Mouse (Mus musculus) neural tube, embryonic 14.5 days (tissue): Measurements from ENCODE around the gene Atxn7l1. TPM values are rescaled to one million over a fixed set of nuclear protein-coding genes. Genes with fewer than 3 reads are reported as not detected.

ENCODE experiments used
- ATAC-seq: fragments of 200-750 bp; cut with Nextera tagmentation; 2 replicates; pipeline ENCODE4 v1.8.0; 2017; ENCODE audit warnings: low read depth, mild to moderate bottlenecking, moderate TSS enrichment, moderate library complexity
- H3K27ac ChIP-seq: fragments of 300-500 bp; sonication (generic); 2 replicates; pipeline ENCODE4 v1.5.1; 2014; ENCODE audit warnings: low read depth, mild to moderate bottlenecking, control low read depth, low read length, moderate library complexity, mixed read lengths
- H3K27me3 ChIP-seq: fragments of 300-500 bp; sonication (generic); 2 replicates; pipeline ENCODE4 v1.6.1; 2014; ENCODE audit warnings: low read length; ENCODE audit not compliant: control insufficient read depth, insufficient read depth
- H3K36me3 ChIP-seq: fragments of 300-500 bp; sonication (generic); 2 replicates; pipeline ENCODE4 v1.6.1; 2014; ENCODE audit warnings: low read length, mixed read lengths; ENCODE audit not compliant: control insufficient read depth, insufficient read depth
- H3K4me1 ChIP-seq: fragments of 300-500 bp; sonication (generic); 2 replicates; pipeline ENCODE4 v1.6.1; 2014; ENCODE audit warnings: low read length; ENCODE audit not compliant: control insufficient read depth, insufficient read depth
- H3K4me2 ChIP-seq: fragments of 300-500 bp; sonication (generic); 2 replicates; pipeline ENCODE4 v1.6.1; 2014; ENCODE audit warnings: mild to moderate bottlenecking, low read depth, low read length, control low read depth
- H3K4me3 ChIP-seq: fragments of 300-500 bp; sonication (generic); 2 replicates; pipeline ENCODE4 v1.5.1; 2014; ENCODE audit warnings: low read depth, low read length, control low read depth, mixed read lengths
- H3K9ac ChIP-seq: fragments of 300-500 bp; sonication (generic); replicated peaks from 2 replicates; pipeline ENCODE4 v1.6.1; 2014; ENCODE audit warnings: low read depth, mild to moderate bottlenecking, control low read depth, low read length, mixed read lengths
- H3K9me3 ChIP-seq: fragments of 300-500 bp; sonication (generic); 2 replicates; pipeline ENCODE4 v1.6.1; 2016; ENCODE audit warnings: low read length; ENCODE audit not compliant: control insufficient read depth
- WGBS: fragments of 180-500 bp; shearing (Covaris S2); extraction: QIAGEN DNeasy Blood & Tissue Kit; methylation state at CpG from one replicate; pipeline ENCODE4 v1.1.7; 2014; 5-methylcytosine and 5-hydroxymethylcytosine counted together
- polyA plus RNA-seq: library from polyadenylated mRNA; unstranded; fragments of >200 nt; fragmentation: Nextera tagmentation; extraction: Ambion mirVana; gene quantifications from 2 replicates; pipeline ENCODE4 v1.2.1, GENCODE M21; 2014

Atxn7l1 gene
- polyA plus RNA-seq, 1 experiment from 2014 or later, result 35.1 TPM

DNA sequence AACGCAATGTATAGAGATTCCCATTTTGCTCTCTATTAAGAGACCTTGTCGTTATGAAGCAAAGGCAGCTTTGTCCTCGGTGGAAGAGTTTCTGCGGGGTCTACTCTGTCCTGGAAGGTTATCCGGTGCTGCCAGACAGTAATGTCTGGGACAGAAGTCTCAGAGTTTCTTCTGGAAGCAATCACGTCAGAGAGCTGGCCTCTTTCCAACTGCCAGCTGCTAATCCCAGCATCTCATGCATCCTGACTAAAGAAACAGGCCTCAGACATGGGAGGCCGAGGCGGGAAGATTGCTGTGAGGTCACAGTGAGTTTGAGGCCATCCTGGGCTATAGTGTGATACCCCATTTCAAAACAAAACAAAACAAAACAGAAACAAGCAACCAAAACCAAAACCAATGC is 3.0 kb upstream of the Atxn7l1 start:
- H3K27ac ChIP-seq, result no peak overlapping the region
- no peaks in the 10 kb centered on the region for H3K36me3 ChIP-seq
- H3K4me3 ChIP-seq, result no peak overlapping the region
- peaks cover 8% of the 10 kb centered on the region; the same call in 1 of the 2 replicates for H3K4me1 ChIP-seq
- 62% methylated on average over 8 of the region's 8 CpGs for WGBS
- no peaks in the 10 kb centered on the region for H3K9me3 ChIP-seq
- no peaks in the 10 kb centered on the region for H3K27me3 ChIP-seq
- H3K9ac ChIP-seq, result no peak overlapping the region
- H3K4me2 ChIP-seq, result no peak overlapping the region
- no peak for ATAC-seq

GRCm38 (mm10) chr12:33146622-33147433 is 665 bp upstream of the Atxn7l1 start:
- H3K4me2 ChIP-seq, result peak overlapping the region; percentile 70
- no peaks in the 10 kb centered on the region for H3K36me3 ChIP-seq
- H3K27ac ChIP-seq, result no peak overlapping the region
- peaks cover 12% of the 10 kb centered on the region; the same call in 1 of the 2 replicates for H3K4me1 ChIP-seq
- H3K9ac ChIP-seq, result peak overlapping the region; percentile 66
- peak overlapping the region; percentile 58 for H3K4me3 ChIP-seq
- 6% methylated on average over 29 of the region's 29 CpGs for WGBS
- peak; percentile 68 for ATAC-seq
- no peaks in the 10 kb centered on the region for H3K27me3 ChIP-seq
- no peaks in the 10 kb centered on the region for H3K9me3 ChIP-seq

DNA sequence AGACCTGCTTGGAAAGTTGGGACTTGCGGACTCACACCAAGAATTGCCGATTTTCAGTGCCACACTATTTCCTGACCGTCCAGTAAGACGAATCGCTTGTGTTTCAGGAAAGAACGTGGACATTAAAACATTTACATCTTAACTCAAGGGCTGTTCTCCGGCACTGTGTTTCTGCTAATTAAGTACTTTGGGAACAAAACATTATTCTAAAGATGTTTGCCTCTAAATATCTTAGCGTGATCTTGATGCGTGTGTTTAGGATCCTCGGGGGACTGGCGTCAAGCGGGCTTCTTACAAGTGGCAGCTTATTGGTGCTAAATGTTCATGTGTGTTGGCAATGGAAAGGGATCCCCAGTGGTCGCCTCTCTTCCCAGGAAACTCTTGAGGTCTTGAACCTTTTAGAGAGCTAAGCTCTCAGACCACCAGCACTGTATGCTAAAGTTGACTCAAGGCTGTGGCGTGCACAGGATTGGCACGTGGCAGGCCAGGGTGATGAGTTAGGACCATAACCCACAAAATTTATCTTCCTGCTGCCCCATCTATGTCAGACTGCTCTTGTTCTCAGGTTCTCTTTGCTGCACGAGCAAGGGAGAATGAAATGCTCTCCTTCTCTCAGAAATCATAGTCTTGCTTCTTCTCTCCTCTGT is 2.2 kb downstream of the Atxn7l1 start:
- H3K36me3 ChIP-seq, result no peaks in the 10 kb centered on the region
- no peak overlapping the region; the same call in 1 of the 2 replicates for H3K4me2 ChIP-seq
- no peak overlapping the region for H3K27ac ChIP-seq
- no peaks in the 10 kb centered on the region for H3K27me3 ChIP-seq
- no peak for ATAC-seq
- H3K9me3 ChIP-seq, result no peaks in the 10 kb centered on the region
- H3K4me3 ChIP-seq, result no peak overlapping the region
- 91% methylated on average over 16 of the region's 16 CpGs for WGBS
- H3K9ac ChIP-seq, result no peak overlapping the region
- peaks cover 12% of the 10 kb centered on the region; the same call in 1 of the 2 replicates for H3K4me1 ChIP-seq

DNA sequence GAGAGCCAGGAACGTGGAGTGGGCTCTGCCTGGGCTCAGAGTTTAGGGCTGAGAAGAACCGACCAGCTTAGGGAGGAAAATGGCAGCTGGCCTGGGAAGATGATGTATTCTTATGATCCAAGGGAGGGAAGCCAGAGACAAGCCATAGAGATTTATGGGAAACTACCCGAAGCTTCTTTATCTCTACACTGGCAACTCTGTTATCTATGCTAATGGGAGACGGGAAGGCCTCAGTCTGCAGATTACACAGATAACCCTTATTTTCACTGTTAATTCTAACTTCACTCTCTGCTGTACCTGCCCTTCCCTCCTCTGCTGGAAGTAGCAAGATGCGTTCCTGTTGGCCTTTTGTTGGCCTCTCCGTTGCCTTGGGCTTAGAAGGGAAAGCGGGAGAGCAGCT is 5.6 kb downstream of the Atxn7l1 start:
- Histone ChIP-seq H3K4me3 (no peak overlapping the region), H3K9me3 (no peaks in the 10 kb centered on the region), H3K4me1 (peaks cover 15% of the 10 kb centered on the region; the same call in 1 of the 2 replicates), H3K27me3 (no peaks in the 10 kb centered on the region), H3K4me2 (no peak overlapping the region), H3K27ac (no peak overlapping the region), H3K9ac (no peak overlapping the region), H3K36me3 (no peaks in the 10 kb centered on the region)
- WGBS, result 85% methylated on average over 7 of the region's 7 CpGs
- no peak for ATAC-seq

DNA sequence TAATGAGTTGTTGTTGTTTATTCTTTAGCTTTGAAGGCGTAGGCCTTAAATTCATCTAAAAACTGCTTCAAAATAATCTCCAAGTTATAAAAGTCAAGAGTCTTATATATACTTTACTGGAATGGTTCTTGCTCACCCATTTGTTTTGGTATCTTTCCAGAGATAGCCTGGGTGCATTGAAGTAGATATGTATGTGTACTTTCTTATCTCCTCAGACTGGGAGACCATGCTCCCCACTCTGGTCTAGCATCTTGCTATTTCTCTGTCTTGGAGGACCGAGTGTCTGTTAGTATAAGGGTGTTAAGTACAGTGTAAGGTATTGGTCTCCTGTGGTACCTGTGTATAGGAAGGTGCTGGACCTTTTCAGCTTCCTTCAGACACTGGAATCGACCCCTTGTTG is 6.4 kb downstream of the Atxn7l1 start:
- Histone ChIP-seq H3K9ac (no peak overlapping the region), H3K4me2 (no peak overlapping the region), H3K4me1 (peaks cover 11% of the 10 kb centered on the region; the same call in 1 of the 2 replicates), H3K36me3 (no peaks in the 10 kb centered on the region), H3K27me3 (no peaks in the 10 kb centered on the region), H3K4me3 (no peak overlapping the region), H3K27ac (no peak overlapping the region), H3K9me3 (no peaks in the 10 kb centered on the region)
- whole genome bisulfite sequencing, result 97% methylated on average over 3 of the region's 3 CpGs
- ATAC-seq, result no peak

DNA sequence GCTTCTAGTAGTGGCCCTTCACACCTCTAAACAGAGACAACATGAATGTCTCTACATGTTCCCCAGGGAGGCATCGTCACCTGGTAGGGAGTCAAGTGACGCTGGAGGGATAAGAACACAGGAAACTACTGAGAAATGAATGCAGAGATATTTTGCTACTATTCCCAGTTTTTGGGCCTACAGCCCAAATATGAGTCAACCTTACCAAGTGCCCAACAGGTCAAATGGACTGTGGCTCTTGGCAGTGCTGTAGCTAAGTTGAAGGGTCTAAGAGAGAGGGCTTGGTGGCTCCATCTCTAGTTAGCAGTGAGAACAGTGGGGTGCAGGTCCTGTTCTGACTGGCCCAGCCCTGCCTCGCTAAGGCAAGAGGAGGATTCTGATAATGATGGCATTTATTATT is 7.2 kb downstream of the Atxn7l1 start:
- H3K27me3 ChIP-seq, result no peaks in the 10 kb centered on the region
- H3K36me3 ChIP-seq, result no peaks in the 10 kb centered on the region
- no peak overlapping the region for H3K4me3 ChIP-seq
- no peaks in the 10 kb centered on the region for H3K9me3 ChIP-seq
- H3K27ac ChIP-seq, result no peak overlapping the region
- H3K4me2 ChIP-seq, result no peak overlapping the region
- no peak overlapping the region for H3K9ac ChIP-seq
- WGBS, result 90% methylated on average over 3 of the region's 3 CpGs
- no peak for ATAC-seq
- peaks cover 4% of the 10 kb centered on the region; the same call in 1 of the 2 replicates for H3K4me1 ChIP-seq

- ATAC-seq, result no peak
- 90% methylated on average over 7 of the region's 7 CpGs for WGBS
Measured at GRCm38 (mm10) chr12:33156334-33157018, 9.0 kb downstream of the Atxn7l1 start.

GRCm38 (mm10) chr12:33158256-33158655 is 10.8 kb downstream of the Atxn7l1 start:
- peaks cover 8% of the 10 kb centered on the region; the same call in 1 of the 2 replicates for H3K4me1 ChIP-seq
- H3K36me3 ChIP-seq, result no peaks in the 10 kb centered on the region
- no peak for ATAC-seq
- no peak overlapping the region for H3K27ac ChIP-seq
- no peaks in the 10 kb centered on the region for H3K27me3 ChIP-seq
- no peak overlapping the region for H3K9ac ChIP-seq
- H3K9me3 ChIP-seq, result no peaks in the 10 kb centered on the region
- no peak overlapping the region for H3K4me3 ChIP-seq
- no peak overlapping the region for H3K4me2 ChIP-seq
- WGBS, result 62% methylated on average over 8 of the region's 8 CpGs

More at GRCm38 (mm10) chr12:33156334-33157018, 9.0 kb downstream of the Atxn7l1 start:
- H3K9me3 ChIP-seq, result no peaks in the 10 kb centered on the region
- H3K4me2 ChIP-seq, result no peak overlapping the region
- peaks cover 3% of the 10 kb centered on the region; the same call in 1 of the 2 replicates for H3K4me1 ChIP-seq
- H3K27me3 ChIP-seq, result no peaks in the 10 kb centered on the region
- no peak overlapping the region for H3K4me3 ChIP-seq
- H3K36me3 ChIP-seq, result no peaks in the 10 kb centered on the region
- no peak overlapping the region for H3K9ac ChIP-seq
- H3K27ac ChIP-seq, result no peak overlapping the region
